Mouse (Mus musculus): ENCODE results near the gene Cux1. TPM values are rescaled to one million over a fixed set of nuclear protein-coding genes. Genes with fewer than 3 reads are reported as not detected.

Cux1 gene
- polyA plus RNA-seq, 1 experiment from 2014 or later: 68.9 TPM

GRCm38 (mm10) chr5:136420342-136420741 is 146.9 kb downstream of the Cux1 start:
- Histone ChIP-seq H3K27me3 (replicated peaks) (no peaks in the 10 kb centered on the region), H3K4me2 (no peak overlapping the region), H3K9ac (no peak overlapping the region), H3K27ac (replicated peaks) (no peak overlapping the region), H3K9me3 (no peaks in the 10 kb centered on the region), H3K36me3 (no peaks in the 10 kb centered on the region; the same call in 1 of the 2 replicates), H3K4me3 (no peak overlapping the region), H3K4me1 (peaks cover 59% of the 10 kb centered on the region)
- no peak for ATAC-seq (ENCODE audit: extremely low read depth, insufficient number of reproducible peaks, low FRiP score, low TSS enrichment)
- WGBS: 73% methylated on average over 3 of the region's 3 CpGs

GRCm38 (mm10) chr5:136417891-136418290 is 149.4 kb downstream of the Cux1 start:
- Histone ChIP-seq H3K4me2 (no peak overlapping the region), H3K4me1 (peaks cover 69% of the 10 kb centered on the region), H3K4me3 (no peak overlapping the region), H3K9me3 (no peaks in the 10 kb centered on the region), H3K36me3 (0 out of 2 replicates have a peak, but pooled peaks cover under 1% of the 10 kb centered on the region), H3K27me3 (replicated peaks) (no peaks in the 10 kb centered on the region), H3K9ac (no peak overlapping the region), H3K27ac (replicated peaks) (no peak overlapping the region)
- WGBS: 82% methylated on average over 4 of the region's 4 CpGs
- ATAC-seq (ENCODE audit: extremely low read depth, insufficient number of reproducible peaks, low FRiP score, low TSS enrichment): no peak

- Histone ChIP-seq H3K27ac (replicated peaks) (no peak overlapping the region), H3K9ac (no peak overlapping the region), H3K9me3 (no peaks in the 10 kb centered on the region), H3K4me3 (no peak overlapping the region), H3K4me2 (no peak overlapping the region), H3K27me3 (replicated peaks) (no peaks in the 10 kb centered on the region), H3K4me1 (peaks cover 65% of the 10 kb centered on the region), H3K36me3 (0 out of 2 replicates have a peak, but pooled peaks cover 2% of the 10 kb centered on the region)
- no peak for ATAC-seq (ENCODE audit: extremely low read depth, insufficient number of reproducible peaks, low FRiP score, low TSS enrichment)
- 81% methylated on average over 2 of the region's 2 CpGs for WGBS
These were observed 152.8 kb downstream of the Cux1 start for GRCm38 (mm10) chr5:136414479-136414878.

- WGBS: 27% methylated on average over 7 of the region's 7 CpGs
- peaks cover 57% of the 10 kb centered on the region for H3K4me1 ChIP-seq
- peak overlapping the region; percentile 66 for H3K27ac ChIP-seq (replicated peaks)
- no peak overlapping the region for H3K4me2 ChIP-seq
- no peak for ATAC-seq (ENCODE audit: extremely low read depth, insufficient number of reproducible peaks, low FRiP score, low TSS enrichment)
- H3K4me3 ChIP-seq: no peak overlapping the region
- peaks cover 23% of the 10 kb centered on the region for H3K36me3 ChIP-seq
- no peak overlapping the region for H3K9ac ChIP-seq
- H3K9me3 ChIP-seq: peaks cover 7% of the 10 kb centered on the region
- H3K27me3 ChIP-seq (replicated peaks): no peaks in the 10 kb centered on the region
These were observed 156.6 kb downstream of the Cux1 start for GRCm38 (mm10) chr5:136410681-136411181.

DNA sequence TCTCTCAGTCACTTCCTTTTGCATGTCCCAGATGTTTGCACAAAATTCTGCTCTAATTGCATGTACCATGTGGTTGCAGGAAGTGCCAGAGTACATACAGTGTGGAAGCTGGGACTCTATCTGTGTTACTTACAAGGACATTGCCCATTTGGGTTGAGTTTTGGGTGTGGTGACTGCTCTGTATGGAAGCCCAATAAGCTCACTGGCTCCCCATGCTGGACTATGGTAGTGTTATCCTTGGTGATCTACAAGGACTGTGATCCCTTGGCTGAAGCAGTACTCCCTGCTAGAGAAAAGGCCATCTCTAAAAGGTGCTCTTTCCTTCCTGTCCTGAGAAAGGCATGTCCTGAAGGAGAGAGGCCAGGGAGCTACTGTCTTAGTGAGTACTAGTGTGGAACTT is 160.9 kb downstream of the Cux1 start:
- Histone ChIP-seq H3K4me3 (no peak overlapping the region), H3K4me1 (peaks cover 65% of the 10 kb centered on the region), H3K27ac (replicated peaks) (no peak overlapping the region), H3K36me3 (peaks cover 21% of the 10 kb centered on the region), H3K4me2 (no peak overlapping the region), H3K9me3 (peaks cover 7% of the 10 kb centered on the region), H3K9ac (no peak overlapping the region), H3K27me3 (replicated peaks) (no peaks in the 10 kb centered on the region)
- ATAC-seq (ENCODE audit: extremely low read depth, insufficient number of reproducible peaks, low FRiP score, low TSS enrichment): no peak

- Histone ChIP-seq H3K9ac (peak overlapping the region; percentile 19; the same call in 1 of the 2 replicates), H3K27ac (replicated peaks) (peak overlapping the region; percentile 78), H3K4me2 (peak overlapping the region; percentile 49), H3K4me1 (peaks cover 57% of the 10 kb centered on the region), H3K27me3 (replicated peaks) (no peaks in the 10 kb centered on the region), H3K9me3 (peaks cover 7% of the 10 kb centered on the region), H3K36me3 (peaks cover 21% of the 10 kb centered on the region), H3K4me3 (peak overlapping the region; percentile 12; the same call in 1 of the 2 replicates)
- peak; percentile 76; the same call in 1 of the 2 replicates for ATAC-seq (ENCODE audit: extremely low read depth, insufficient number of reproducible peaks, low FRiP score, low TSS enrichment)
- WGBS: 22% methylated on average over 19 of the region's 19 CpGs
These were observed 163.7 kb downstream of the Cux1 start for GRCm38 (mm10) chr5:136403565-136403961.

DNA sequence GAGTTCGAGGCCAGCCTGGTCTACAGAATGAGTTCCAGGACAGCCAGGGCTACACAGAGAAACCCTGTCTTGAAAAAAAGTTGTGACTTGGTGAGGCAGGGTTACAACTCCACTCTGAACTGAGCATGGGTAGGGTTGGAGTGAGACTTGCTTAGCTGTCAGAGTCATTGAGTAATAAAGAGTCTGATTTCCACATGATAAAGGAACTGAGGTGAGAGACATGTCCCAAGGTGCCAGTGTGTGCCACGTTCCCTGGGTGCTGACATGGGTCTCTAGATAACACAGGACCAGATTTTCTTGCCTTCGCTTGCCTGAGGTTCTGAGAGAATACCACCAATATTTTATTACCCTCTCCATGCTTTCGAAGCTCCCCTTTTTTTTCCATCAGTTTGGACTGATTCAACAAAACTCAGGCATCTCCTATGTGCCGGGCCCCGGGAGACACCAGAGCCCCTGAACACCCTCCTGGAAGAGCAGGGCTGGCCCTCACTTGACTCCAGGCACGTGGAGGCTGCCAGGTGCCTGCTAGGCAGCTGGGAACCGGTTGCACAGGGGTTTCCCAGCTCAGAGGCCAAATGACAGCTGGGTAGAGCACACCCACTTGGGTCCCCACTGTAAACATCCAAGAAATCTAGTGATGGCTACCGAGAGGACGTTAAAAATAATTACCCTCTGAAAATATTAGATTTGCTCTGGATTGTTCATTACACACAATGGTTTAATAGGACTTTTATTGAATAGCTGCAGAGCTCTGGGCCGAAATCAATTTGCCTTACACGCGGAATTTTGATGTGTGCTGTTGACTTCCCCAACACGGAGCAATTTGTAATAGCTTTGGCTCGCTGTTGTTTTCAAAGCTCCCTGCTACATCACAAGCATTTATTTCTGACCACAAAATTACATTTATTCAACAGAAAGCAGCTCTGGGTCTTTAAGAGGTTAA is 164.4 kb downstream of the Cux1 start:
- H3K4me1 ChIP-seq: peaks cover 58% of the 10 kb centered on the region
- H3K27me3 ChIP-seq (replicated peaks): no peaks in the 10 kb centered on the region
- H3K4me3 ChIP-seq: peak overlapping the region; percentile 12; the same call in 1 of the 2 replicates
- H3K9me3 ChIP-seq: peaks cover 6% of the 10 kb centered on the region
- H3K36me3 ChIP-seq: peaks cover 17% of the 10 kb centered on the region
- peak overlapping the region; percentile 49 for H3K4me2 ChIP-seq
- peak overlapping the region; percentile 78 for H3K27ac ChIP-seq (replicated peaks)
- 57% methylated on average over 15 of the region's 15 CpGs for WGBS
- ATAC-seq (ENCODE audit: extremely low read depth, insufficient number of reproducible peaks, low FRiP score, low TSS enrichment): no peak
- peak overlapping the region; percentile 52; the same call in 1 of the 2 replicates for H3K9ac ChIP-seq

DNA sequence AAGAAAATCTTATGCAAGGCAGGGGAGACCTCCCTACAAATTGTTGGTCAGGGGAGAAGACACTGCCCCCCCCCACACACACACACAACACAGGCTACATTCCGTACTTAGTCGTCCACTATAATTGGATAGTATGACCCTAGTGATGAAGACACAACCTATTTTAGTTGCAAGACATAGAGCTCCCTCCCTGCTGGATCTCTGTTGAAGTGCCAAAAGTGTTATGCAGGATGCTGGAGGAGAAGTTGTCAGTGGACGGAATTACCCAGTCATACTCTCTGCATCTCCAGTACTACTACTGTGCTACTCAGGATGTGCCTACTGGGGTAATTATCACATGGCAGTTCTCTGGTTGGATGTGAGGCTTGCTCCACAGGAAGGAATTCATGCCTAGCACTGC is 168.6 kb downstream of the Cux1 start:
- Histone ChIP-seq H3K9ac (no peak overlapping the region), H3K4me3 (no peak overlapping the region), H3K4me1 (peaks cover 77% of the 10 kb centered on the region), H3K36me3 (no peaks in the 10 kb centered on the region), H3K27me3 (replicated peaks) (no peaks in the 10 kb centered on the region), H3K4me2 (no peak overlapping the region), H3K9me3 (no peaks in the 10 kb centered on the region), H3K27ac (replicated peaks) (no peak overlapping the region)
- WGBS: 71% methylated on average over 3 of the region's 3 CpGs
- no peak for ATAC-seq (ENCODE audit: extremely low read depth, insufficient number of reproducible peaks, low FRiP score, low TSS enrichment)

DNA sequence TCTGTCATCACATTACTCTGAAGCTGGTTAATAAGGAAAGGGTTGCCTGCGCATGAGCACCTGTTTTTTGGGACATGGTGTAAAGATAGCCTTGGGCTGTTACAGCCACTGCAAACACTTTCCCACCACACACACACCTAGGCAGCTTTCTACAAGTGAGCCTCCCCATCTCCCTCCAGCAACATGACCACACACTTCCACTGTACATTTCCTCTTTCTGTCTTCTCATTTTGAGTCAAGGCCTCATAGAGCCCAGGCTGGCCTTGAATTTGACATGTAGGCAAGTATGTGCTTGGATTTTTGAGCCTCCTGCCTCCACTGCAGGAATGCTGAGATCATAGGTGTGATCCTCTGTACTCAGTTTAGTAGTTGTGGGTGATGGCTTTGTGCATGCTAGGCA is 170.6 kb downstream of the Cux1 start:
- no peak for ATAC-seq (ENCODE audit: extremely low read depth, insufficient number of reproducible peaks, low FRiP score, low TSS enrichment)
- WGBS: 83% methylated on average over 1 of the region's 1 CpGs
- no peak overlapping the region for H3K9ac ChIP-seq
- no peak overlapping the region for H3K4me3 ChIP-seq
- no peaks in the 10 kb centered on the region for H3K9me3 ChIP-seq
- peaks cover 72% of the 10 kb centered on the region for H3K4me1 ChIP-seq
- no peaks in the 10 kb centered on the region for H3K27me3 ChIP-seq (replicated peaks)
- no peak overlapping the region for H3K27ac ChIP-seq (replicated peaks)
- H3K4me2 ChIP-seq: no peak overlapping the region
- H3K36me3 ChIP-seq: peaks cover 5% of the 10 kb centered on the region; the same call in 1 of the 2 replicates

GRCm38 (mm10) chr5:136396256-136396655 is 171.0 kb downstream of the Cux1 start:
- peak overlapping the region; percentile 54; the same call in 1 of the 2 replicates for H3K27ac ChIP-seq (replicated peaks)
- ATAC-seq (ENCODE audit: extremely low read depth, insufficient number of reproducible peaks, low FRiP score, low TSS enrichment): no peak
- 61% methylated on average over 7 of the region's 7 CpGs for WGBS

DNA sequence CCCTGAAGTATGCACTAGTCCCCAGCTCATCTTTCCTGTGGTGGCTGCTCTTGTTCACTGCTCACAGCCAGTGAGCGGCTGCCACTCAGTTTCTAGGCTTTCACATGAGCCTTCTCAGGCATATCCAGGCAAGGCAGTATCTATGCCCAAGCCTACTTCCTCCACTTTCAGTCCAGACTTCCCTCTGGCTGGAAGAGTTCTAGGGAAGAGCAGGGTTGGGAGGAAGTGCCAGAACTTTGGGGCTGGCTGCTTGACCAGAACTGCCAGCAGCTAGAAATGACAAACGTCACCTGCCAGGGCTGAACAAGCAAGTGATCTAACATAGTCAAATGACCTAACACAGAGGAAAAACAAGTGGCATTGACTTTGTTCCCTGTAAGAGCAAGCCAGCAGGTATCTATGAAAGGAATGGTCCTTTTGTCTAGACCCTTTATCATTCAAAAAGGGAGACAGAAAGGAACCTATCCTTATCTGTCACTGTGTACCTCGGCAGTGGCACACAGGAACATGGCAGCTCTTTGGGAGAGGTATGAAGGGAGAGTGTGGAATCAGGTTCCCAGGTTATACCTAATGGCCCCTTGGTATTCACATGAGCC is 171.6 kb downstream of the Cux1 start:
- H3K4me1 ChIP-seq: peaks cover 68% of the 10 kb centered on the region
- no peak for ATAC-seq (ENCODE audit: extremely low read depth, insufficient number of reproducible peaks, low FRiP score, low TSS enrichment)
- H3K9ac ChIP-seq: no peak overlapping the region; the same call in 1 of the 2 replicates
- H3K4me2 ChIP-seq: no peak overlapping the region
- peaks cover 14% of the 10 kb centered on the region for H3K36me3 ChIP-seq
- 60% methylated on average over 3 of the region's 3 CpGs for WGBS
- H3K4me3 ChIP-seq: no peak overlapping the region
- H3K9me3 ChIP-seq: no peaks in the 10 kb centered on the region
- H3K27ac ChIP-seq (replicated peaks): peak overlapping the region; percentile 54
- no peaks in the 10 kb centered on the region for H3K27me3 ChIP-seq (replicated peaks)

More at GRCm38 (mm10) chr5:136396256-136396655, 171.0 kb downstream of the Cux1 start:
- peaks cover 72% of the 10 kb centered on the region for H3K4me1 ChIP-seq
- H3K36me3 ChIP-seq: peaks cover 10% of the 10 kb centered on the region
- H3K4me3 ChIP-seq: no peak overlapping the region
- no peaks in the 10 kb centered on the region for H3K27me3 ChIP-seq (replicated peaks)
- no peaks in the 10 kb centered on the region for H3K9me3 ChIP-seq
- H3K9ac ChIP-seq: no peak overlapping the region
- H3K4me2 ChIP-seq: no peak overlapping the region
